Mouse (Mus musculus) adrenal gland, postnatal 4 days (tissue): ENCODE measurements at regions not wholly inside any gene's neighbourhood (a gene's known extent, or its start where the extent isn't known, plus 50 kb on each side); places are given as distances from the start of the nearest gene placed in this dataset.
A peak's percentile ranks its signal among the peaks of the same experiment; 100 is the strongest.

ENCODE experiments used
- DNase-seq, 2 experiments: peaks; one replicate each; pipeline ENCODE4 v3.0.0; 2021 to 2022; ENCODE audit warnings: low spot score in 2 of 2, mixed read lengths in 2 of 2

DNA sequence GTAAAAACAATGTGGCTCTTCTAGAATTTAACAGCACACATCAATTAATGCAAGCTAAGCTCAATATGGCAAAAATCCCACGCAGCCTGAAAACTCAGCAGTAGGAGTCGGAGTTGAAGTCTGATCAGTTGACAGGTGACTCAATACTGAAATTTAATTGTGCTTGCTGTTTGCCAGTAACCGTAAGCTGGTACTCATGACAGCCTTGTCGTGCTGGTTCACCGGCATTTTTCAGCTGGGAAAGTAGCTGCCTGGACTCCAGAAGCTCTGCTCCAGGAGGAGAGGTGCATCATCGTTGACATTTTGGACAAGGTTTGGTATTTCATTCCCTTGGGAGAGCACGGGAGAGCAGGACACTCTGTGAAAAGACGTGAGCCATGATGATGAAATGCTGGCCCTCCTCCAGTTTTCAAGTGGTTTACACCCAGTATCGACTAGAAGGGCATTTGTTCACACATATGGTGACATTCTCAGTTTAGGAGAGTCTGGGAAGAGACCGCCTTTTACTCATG is 372.1 kb upstream of the Actbl2 start:
- no peak for DNase-seq

DNA sequence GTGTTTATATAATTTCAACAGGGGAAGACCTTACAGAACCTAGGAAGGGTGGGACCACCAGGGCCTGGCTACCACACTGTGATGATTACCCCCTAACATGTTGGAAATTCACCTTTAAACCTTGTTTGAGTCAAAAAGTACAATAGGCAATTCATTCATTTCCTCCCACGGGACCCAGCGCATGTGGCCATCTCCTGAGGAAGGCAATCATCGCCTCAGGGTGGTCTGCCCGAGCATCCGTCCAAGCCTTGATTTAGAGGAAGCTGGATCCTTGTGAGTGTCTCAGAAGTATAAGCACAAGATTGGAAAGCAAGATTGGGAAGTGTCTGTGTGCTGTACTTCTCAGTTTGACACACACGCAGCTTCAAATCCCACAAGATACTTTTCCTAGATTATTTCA is 360.9 kb upstream of the Actbl2 start:
- no peak for DNase-seq

DNA sequence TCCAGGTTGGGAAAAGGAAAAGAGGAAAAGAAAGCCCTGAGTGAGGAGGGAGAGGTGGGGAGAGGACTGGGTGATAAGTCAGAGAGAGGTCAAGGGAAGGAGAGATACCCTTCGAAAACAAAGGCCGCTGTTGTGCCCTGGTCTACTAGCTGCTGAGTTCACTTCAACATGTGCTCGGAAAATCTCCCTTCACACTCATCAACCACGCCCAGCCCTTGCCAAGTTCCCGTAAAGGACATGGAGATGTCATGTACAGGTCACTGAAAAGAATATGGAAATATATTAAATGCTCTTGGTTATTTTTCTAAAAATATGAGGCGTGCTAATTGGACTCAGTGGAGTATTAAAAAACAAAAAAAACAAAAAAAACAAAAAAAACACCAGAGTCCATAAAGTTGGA is 359.5 kb upstream of the Actbl2 start:
- DNase-seq = no peak

DNA sequence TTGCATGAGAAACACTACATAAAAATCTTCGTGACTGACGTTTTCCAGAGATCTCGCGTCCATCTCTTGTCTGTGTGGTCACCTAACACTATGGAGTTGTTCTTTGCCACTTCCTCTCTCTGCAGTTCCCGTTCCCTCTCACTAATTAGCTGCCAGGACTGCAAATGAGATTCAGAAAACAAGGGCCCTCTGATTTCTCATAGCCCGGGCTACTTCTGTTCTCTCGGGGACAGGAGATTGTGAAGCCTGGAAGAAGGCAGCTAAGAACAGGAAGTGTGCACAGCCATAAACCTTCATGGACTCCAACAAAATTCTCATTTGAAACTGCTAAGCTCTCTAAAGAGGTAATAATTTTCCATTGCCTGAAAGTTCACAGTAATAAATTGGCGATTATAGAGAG is 358.9 kb upstream of the Actbl2 start:
- no peak for DNase-seq

DNA sequence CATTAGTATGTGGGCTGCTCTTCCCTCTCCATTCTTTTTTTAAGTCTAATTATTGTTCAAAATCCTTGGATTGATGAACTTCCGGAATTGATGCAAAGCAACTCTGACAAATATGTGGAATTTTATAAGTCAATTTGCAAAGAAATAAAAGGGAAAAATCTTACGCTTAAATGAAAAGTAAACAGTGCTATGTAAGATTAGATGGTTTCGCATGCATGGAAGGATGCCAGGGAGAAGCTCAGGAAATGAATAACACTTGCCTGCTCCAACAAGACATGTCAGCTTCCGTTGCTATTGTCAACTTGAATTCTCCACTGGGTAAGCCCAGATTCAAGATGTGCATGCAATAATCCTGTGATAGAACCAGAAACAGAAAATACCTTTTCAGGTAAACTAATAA is 357.2 kb upstream of the Actbl2 start:
- no peak for DNase-seq

DNA sequence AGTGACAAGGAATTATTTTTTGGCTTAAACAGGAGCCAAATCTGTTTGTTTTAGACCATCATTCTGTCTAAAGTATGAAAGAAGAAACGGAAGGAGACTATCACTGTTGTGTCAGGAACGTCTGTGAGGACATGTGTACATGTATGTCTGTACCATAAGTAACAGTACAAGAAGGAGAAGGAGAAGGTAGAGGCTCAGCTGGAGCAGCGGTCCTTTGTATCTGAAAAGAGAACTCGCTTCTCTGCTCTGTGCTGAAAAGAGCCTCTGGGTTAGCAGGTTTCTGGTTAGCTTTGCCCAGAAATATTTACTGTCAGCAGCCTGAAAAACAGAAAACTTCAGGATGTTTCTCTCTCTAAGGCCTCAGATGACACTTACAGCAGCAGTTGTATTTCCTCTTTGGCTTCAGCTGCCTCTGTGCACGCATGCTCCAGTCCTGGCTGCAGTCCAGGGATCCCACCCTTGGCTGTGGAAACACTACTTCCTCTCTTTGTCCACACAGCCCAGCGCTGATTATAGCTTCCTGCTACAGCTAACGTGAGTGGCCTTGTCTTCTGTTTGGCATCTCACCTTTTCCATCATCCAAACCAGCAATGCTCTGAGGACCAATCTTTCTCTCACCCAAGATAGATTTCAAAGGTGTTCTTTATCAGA is 351.7 kb upstream of the Actbl2 start:
- DNase-seq = peak in 1 of 2 experiments; percentile 48

DNA sequence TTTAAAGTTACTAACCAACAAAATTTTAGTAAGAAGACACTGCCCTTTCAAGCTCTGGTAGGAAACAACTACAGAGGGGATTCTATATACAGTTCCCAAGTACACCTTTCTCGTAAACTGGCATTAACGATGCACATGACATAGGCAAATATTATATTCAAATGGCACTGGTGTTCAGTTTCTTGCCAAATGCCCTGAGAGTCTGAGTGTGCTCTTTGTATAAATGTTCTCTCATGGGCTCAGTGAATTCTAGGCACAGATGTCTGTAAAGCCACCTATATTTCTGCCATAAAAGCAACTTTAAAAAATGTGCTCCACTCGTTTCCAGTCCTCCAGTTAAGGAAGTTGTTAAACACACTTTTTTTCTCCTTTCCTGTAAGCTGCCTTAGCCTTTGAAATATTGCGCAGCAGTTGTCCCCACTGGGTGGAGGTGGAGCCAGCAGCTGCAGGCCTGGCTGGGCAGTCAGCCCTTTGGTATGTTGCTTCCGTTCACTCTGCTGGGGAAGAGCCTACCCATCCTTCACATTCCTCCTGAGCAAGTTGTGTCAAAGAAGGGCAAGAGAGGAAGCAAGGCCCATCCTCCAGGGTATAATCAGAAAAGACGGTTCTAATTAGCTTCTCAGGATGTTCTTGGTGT is 347.4 kb upstream of the Actbl2 start:
- no peak for DNase-seq

DNA sequence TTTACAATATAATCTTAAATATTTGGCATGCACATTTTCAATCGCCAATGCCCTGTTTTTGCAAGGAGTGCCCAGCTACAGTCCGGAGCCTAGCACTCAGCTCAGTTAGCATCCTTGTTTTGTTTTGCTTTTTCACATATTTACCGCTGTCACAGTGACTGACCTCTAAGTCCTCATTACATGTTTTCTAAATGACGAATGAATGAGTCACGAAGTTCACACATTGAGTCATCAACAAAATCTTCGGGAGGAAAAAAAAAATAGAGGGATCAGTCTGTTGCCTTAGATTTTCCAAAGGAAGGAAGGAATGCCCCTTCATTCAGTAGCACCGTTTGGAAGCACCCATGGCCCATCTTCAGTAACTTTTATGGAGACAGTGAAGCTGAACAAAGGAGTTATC is 342.9 kb upstream of the Actbl2 start:
- no peak for DNase-seq

DNA sequence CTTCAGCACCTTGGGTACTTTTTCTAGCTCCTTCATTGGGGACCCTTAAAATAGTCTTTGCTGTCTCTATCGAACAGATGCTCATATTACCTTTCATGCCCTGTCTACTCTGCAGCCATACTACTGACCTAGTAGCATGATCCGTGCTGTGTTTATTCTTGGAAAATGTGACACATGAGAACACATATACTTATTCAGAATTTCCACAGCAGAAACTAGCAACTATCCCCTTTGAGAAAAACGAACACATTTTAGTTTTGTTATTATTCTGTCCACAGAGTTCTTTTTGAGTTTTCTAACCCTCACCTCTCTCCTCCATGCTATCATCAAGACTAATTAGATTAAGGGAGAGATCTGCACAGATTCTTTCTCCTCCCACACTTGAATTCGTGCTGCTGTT is 341.6 kb upstream of the Actbl2 start:
- no peak for DNase-seq

DNA sequence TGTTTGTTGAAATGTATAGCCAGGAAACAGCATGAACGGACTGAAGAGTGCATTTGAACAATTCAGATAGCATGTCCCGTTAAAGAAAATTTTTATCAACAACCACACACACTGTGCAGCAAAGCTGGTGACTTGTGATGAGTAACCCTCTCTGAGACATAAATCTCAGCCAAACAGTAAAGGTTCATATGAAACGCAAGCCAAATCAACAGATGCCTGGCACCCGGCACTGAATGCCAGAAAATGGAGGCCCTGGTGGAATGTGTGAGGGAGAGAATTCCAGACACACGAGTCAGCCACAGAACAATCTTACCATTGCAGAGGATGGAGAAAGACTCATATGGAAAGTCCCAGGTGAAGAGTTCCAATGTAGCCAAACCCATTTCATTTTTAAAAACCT is 341.1 kb upstream of the Actbl2 start:
- no peak for DNase-seq

DNA sequence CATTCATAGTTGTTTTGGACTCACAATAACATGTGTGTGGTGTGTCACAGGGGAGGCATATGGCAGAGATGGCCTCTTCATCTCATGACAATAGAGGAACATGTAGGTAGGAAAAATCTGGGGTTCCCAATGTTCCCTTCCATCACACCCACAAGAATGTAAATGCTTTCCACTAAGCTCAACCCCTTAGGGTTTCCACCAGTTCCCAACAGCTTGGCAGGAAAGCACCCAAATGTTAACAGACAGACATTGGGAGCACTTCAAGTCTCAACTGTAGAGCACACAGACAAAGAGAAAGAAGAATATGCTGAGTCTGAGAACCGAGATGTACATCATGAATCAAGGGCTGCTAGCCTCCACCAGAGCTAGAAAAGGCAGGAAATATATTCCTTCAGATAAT is 339.7 kb upstream of the Actbl2 start:
- DNase-seq = no peak

DNA sequence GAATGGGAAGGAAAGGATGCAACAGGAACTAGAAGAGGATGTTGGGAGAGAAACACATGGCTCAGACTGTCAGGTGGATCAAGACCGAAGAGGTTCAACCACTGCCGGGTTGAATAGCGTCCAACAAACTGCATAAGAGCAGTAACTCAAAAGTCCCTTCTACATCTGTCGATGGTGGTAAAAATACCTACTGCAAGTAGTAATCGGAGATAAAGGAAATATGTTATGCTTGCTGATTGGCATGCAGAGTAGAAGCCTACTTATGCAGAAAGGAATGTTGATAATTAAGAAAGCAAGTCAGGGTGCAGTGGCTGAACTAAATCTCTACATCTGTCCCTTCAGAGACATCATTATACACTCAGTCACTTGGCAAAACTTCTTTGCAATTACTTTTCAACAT is 330.9 kb upstream of the Actbl2 start:
- DNase-seq = no peak

DNA sequence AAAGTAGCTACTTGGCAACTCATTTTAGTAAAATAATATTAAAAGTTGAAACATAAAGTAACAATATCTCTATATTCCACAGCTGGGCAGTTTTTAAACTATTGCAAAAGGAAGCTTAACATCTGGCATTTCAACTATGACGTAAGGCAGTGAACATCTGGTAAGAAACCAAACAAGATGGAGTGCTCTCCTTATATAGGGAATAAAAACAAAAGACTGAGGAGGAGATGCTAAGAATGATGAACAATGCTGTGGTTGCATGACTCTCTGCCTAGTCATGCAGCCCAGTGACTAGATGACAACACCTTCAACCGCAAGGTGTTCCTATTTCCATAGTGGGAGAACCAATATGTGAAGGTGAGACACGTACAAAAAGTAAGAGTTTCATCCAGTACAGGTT is 329.9 kb upstream of the Actbl2 start:
- DNase-seq = no peak

DNA sequence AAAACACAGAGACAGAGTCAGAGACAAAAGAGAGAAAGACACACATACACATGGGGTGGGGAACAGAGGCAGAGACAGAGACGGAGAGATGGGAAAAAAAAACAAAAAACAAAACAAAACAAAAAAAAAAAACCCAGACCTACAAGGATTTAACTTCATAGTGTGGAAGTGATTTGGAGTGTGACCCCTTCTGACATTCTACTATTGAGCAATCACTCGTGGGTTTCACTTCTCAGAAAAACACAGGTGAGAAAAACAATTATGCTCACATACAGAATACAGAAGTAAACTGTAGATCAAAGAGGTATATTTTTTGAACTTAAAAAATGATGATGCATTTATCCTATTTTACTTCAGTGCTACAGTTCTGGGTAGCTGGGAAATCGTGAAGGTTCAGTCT is 326.7 kb upstream of the Actbl2 start:
- DNase-seq = no peak

DNA sequence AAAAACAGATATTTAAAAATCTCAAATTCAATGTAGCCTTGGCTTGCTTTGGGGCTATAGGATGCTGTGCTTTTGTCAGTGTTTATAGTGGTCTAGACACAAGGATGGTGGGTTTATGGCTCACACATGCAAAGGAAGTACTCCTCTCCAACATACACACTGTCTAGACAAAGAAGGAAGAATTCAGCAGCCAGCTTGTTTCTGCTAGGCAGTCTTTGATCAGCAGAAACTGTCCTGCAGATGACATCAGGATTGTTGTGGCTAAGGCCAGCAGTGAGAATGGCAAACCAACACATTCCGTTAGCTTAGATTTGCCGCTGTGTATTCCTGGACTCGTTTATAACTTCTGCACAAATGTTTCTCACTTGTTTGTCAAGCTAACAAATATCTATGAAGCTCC is 325.9 kb upstream of the Actbl2 start:
- DNase-seq = no peak

DNA sequence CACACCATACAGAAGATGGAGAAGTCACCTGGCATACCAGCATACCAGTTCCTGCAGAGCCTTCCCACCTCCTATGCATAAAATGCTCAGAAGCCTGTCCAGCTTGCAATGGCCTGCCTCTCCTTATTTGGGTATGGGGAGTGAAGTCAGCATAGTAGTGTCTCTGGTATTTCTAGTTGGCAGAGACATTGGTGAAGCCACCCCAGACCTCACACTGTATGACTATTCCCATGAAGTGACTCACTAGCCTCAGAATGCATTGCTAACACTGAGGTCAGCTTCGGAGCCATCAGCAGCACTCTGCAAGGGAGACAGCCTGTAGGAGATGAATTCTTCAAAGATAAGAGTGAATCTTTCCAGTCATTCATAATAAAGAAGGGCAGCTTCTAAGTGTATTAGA is 325.2 kb upstream of the Actbl2 start:
- no peak for DNase-seq

DNA sequence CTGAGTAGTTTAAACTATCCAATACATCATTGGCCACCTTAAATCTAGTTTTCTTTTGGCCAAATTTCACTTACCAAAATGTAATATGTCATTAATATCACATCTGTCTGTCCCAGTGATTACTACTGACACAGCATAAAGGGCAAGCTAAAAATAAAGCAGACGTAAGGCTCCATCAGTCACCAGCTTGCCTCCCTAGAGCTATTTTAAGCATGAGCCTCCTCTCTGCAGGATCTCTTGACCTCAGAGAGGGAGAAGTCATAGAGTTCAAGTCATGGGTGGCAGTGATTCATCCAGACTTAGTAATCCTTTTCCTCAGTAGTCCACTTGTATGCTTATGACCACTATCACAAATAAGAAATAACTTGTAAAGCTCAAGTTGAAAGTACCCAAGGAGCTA is 313.2 kb upstream of the Actbl2 start:
- DNase-seq = no peak

DNA sequence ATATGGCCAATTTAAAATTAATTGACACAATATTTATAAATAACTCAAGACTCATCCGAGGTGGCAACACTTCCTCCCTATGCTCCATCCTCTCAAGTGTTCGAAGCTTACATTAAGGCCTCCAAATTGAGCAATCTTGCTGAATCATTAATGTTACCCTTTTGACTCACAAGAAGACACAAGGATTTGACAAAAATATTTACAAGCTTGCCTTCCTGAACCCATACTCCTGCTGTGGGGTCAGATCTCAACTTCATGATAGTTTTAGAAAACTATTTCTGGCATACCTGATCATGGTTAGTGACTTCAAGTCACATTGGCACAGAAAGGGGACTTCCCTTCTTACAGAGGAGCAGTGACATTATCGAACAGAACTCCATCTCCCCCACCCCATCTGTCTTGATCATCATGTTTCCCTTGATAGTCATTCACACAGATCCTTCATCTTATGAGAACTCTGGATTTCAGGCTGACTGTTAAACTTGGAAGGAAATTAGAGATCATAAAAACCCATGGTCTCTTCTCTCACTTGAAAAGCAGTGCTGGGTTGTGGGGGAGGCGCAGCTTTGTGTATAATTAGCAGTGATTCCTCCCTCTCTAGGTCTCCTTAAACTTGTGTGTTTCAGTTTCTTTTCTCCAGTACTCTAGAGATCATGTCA is 311.7 kb upstream of the Actbl2 start:
- DNase-seq = no peak

DNA sequence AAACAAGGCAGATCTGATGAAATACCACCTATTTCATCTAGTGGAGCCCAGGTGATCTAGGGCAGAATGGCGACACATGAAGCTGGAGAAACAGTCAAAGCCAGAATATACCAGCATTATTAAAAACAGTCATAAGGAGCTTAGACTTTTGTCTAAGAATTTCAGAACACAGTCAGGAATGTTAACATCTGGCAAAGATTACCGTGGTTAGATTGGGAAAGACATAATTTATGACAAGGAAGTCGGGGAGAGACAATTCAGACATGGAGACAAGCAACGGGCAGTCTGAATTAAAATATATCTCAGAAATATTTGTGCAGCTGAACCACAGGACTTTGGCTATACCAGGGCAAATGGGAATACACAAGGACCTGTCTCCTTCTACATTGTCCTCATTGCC is 310.8 kb upstream of the Actbl2 start:
- no peak for DNase-seq

DNA sequence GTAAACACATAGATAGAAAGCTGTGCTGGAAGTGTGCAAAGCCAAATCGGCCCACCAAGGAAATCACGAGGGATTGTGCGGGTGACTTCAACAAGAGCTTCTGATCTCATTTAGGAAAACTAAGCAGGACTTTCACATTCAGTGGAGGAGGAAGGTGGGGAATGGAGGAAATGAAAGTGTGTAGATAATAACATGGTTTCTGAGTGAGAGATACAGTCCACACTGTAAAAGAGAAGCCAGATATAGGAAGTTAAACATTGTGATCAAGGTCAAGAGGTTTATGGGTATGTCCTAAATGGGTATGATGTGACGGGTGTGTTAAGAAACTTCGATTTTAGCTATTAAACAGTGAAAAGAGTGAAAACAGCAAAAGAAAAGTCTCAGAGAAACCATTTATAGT is 310.1 kb upstream of the Actbl2 start:
- no peak for DNase-seq

DNA sequence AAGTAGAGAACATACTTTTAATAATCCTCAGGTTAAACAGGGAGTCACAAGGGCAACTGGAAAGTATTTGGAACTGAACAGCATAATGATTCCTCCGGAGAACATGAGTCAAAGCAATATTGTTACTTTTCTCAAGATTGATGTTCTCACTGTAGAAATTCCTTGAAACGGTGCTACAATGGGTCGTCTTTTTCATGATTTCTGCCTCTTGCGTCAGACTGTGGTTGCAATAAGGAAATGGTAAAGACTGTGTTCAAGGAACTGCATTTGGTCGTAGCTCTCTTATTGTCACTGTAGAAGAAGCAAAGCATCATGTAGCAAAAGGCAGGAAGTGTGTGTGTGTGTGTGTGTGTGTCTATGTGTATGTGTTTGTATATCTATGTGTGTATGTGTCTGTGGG is 294.6 kb upstream of the Actbl2 start:
- no peak for DNase-seq

DNA sequence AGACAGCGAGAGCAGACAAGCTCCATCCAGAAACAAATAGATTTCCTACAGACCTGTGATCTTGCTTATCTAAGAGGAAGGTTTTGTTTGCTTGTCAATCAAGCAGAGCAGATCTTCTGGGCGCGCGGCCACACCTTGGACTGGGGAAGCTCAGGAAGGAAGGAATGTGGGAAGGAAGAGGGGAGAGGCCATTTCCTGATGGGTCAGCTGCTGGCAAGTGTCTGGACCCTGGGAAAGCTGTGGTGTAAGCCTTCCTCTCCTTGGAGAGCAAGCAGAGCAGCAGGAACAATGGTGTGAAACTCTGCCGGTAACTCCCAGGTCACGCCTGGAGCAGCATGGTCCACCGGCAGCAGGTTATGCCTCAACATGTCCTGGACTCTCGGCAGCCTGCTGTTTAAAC is 287.7 kb upstream of the Actbl2 start:
- DNase-seq = peak in 1 of 2 experiments; percentile 5
